Mouse (Mus musculus) lung, postnatal 0 days (tissue): ENCODE measurements at regions not wholly inside any gene's neighbourhood (a gene's known extent, or its start where the extent isn't known, plus 50 kb on each side); places are given as distances from the start of the nearest gene placed in this dataset.

Experiments
- CTCF ChIP-seq: IDR thresholded peaks from 2 replicates; pipeline ENCODE4 v1.5.1; 2016; ENCODE audit warnings: antibody characterized with exemption, mild to moderate bottlenecking
- EP300 ChIP-seq: IDR thresholded peaks from 2 replicates; pipeline ENCODE4 v1.6.1; 2016; ENCODE audit warnings: antibody characterized with exemption, mild to moderate bottlenecking, control low read depth

DNA sequence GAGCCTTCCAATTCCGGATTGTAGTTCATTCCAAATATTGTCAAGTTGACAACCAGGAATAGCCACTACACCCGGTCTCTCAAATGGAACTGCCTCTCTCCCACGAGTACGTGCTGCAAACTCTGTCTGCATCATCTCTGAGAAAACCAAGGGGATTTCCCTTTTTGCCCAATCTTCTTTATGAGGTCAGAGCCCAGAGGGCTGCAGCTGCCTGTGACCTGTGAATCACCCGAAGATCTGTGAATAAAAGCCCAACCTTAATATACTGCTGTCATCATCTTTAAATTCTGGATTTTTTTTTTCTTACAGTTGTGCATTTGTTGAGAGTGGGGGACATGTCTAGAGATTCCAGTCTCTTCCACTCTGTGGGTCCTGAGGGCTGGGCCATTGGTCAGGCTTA lies 165.6 kb upstream of the Egln3 start:
- TF ChIP-seq CTCF (no peak), EP300 (no peak)
